Mouse (Mus musculus): ENCODE measurements around the gene Shc2. TPM values are rescaled to one million over a fixed set of nuclear protein-coding genes. Genes with fewer than 3 reads are reported as not detected.
A peak's percentile ranks its signal among the peaks of the same experiment; 100 is the strongest.

The Shc2 gene
- polyA plus RNA-seq, 1 experiment from 2014 or later, result 28.9 TPM

DNA sequence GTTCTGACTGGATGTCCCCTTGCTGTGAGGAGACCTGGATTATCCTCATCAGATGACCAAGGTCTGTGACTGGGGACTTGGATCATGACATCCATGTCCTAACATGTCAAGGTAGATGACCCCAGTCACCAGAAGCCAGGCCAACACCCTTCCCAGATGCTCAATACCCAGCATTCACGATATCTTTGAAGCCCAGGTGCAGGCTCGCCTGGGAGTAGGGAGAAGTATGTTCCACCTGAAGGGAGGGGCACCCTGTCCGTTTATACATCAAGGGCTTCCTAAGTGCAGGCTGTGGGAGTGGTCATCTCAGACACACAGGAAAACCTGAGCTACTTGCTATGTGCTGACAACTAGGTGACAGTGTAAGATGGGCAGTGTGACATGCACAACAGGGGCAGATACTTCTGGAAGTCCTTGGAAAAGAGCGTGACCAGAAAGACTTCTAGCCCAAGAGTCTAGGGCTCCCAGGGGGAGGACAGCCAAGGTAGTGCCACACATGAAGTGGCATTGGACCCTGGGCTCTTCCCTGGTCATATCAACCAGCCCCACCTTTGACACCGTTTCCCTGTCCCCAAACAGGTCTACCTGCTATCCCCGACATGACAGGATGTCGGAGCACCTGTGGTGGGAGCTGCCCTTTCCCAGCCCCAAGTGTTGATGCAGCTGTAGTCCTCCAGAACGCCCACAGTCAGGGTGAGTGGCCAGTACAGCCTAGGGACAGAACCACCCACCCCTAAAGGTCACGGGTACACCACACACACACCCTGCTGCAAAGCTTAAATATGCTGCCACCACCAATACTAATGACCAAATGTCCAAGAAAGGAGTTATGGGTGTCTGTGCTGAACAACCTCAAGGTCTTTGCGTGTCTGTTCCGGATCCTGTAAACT lies 43.1 kb upstream of the Shc2 start:
- Histone ChIP-seq H3K4me1 (peaks cover 28% of the 10 kb centered on the region), H3K27me3 (replicated peaks) (no peaks in the 10 kb centered on the region), H3K27ac (replicated peaks) (peak overlapping the region; percentile 88), H3K9me3 (replicated peaks) (no peaks in the 10 kb centered on the region), H3K36me3 (peaks cover 22% of the 10 kb centered on the region), H3K9ac (replicated peaks) (peak overlapping the region; percentile 44), H3K4me2 (peak overlapping the region; percentile 95), H3K4me3 (replicated peaks) (peak overlapping the region; percentile 81)
- ATAC-seq (ENCODE audit: low FRiP score), result peak; percentile 39
- WGBS, result 39% methylated on average over 11 of the region's 11 CpGs

DNA sequence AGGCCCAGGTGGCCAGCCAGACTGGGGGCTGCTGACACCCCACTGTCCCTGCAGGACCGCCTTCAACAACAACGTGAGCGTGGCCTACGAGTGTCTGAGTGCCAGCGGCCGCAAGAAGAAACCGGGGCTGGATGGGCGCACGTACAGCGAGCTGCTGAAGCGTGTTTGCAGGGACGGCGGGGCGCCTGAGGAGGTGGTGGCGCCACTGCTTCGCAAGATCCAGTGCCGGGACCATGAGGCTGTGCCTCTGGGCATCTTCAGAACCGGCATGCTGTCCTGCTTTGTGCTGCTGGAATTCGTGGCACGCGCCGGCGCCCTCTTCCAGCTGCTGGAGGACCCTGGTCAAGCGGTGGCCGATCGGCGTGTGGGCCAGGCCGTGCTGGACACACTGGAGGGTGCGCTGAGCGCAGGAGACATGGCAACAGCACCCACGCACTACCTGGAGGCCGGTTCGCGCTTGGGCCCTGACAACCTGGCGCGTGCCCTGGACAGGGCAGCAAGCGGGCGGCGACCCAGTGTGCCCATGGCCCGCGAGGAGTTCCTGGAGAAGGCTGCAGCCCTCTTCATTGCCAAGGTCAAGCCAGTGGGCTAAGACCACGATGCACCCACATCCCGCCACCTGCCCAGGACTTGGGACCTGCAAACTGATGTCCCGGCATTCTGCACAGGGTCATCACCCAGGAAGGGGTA lies 37.8 kb upstream of the Shc2 start:
- Histone ChIP-seq H3K4me2 (no peak overlapping the region), H3K4me1 (peaks cover 18% of the 10 kb centered on the region), H3K9me3 (replicated peaks) (no peaks in the 10 kb centered on the region), H3K9ac (replicated peaks) (no peak overlapping the region), H3K27me3 (replicated peaks) (no peaks in the 10 kb centered on the region), H3K4me3 (replicated peaks) (no peak overlapping the region), H3K27ac (replicated peaks) (no peak overlapping the region), H3K36me3 (peaks cover 28% of the 10 kb centered on the region)
- no peak for ATAC-seq (ENCODE audit: low FRiP score)
- WGBS, result 70% methylated on average over 44 of the region's 44 CpGs

DNA sequence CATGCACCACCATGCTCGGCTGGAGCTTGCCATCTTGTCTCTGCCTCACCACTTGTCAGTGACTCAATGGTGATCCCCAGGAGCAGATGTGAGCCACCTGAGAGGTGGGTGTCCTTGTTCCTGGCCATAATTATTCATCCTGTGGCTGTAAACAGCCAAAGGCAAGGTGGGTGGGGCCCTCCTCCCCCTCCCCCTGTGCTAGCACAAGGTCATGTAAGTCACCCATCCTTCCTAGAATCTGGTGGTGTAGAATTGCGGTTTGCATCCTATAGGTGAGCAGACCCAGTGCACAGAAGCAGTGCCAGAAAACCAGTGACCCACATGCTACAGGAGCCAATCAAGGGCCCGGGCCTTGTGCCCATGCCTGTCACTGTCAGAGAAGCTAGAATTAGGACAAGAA lies 35.3 kb upstream of the Shc2 start:
- 94% methylated on average over 3 of the region's 3 CpGs for WGBS
- Histone ChIP-seq H3K4me2 (no peak overlapping the region), H3K4me3 (replicated peaks) (no peak overlapping the region), H3K27ac (replicated peaks) (no peak overlapping the region), H3K36me3 (peaks cover 28% of the 10 kb centered on the region), H3K9ac (replicated peaks) (no peak overlapping the region), H3K4me1 (peaks cover 28% of the 10 kb centered on the region), H3K27me3 (replicated peaks) (no peaks in the 10 kb centered on the region), H3K9me3 (replicated peaks) (no peaks in the 10 kb centered on the region)
- ATAC-seq (ENCODE audit: low FRiP score), result no peak

DNA sequence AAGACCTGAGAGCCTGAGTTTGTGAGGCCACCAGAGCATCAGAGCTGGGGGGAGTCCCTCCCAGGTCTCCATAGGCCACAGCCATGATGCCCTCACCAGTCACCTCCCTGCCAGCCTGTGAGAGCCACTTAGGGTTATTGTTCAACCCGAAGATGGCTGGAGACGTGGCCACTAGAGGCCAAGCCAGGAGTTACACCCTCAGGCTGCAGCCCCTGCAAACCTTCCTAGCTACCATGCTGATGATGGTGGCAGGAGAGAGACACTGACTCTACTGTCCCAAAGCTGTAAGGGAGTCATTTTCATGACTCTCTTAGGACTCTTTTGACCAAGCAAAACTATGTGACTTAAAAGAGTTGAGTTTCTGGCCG lies 34.4 kb upstream of the Shc2 start:
- Histone ChIP-seq H3K27ac (replicated peaks) (no peak overlapping the region), H3K36me3 (peaks cover 28% of the 10 kb centered on the region), H3K4me2 (peak overlapping the region; percentile 5; the same call in 1 of the 2 replicates), H3K4me3 (replicated peaks) (no peak overlapping the region), H3K27me3 (replicated peaks) (no peaks in the 10 kb centered on the region), H3K9me3 (replicated peaks) (no peaks in the 10 kb centered on the region), H3K9ac (replicated peaks) (0 out of 2 replicates have a peak overlapping the region, but pooled peaks have one; percentile 14), H3K4me1 (peaks cover 33% of the 10 kb centered on the region)
- WGBS, result 49% methylated on average over 3 of the region's 3 CpGs
- no peak for ATAC-seq (ENCODE audit: low FRiP score)

DNA sequence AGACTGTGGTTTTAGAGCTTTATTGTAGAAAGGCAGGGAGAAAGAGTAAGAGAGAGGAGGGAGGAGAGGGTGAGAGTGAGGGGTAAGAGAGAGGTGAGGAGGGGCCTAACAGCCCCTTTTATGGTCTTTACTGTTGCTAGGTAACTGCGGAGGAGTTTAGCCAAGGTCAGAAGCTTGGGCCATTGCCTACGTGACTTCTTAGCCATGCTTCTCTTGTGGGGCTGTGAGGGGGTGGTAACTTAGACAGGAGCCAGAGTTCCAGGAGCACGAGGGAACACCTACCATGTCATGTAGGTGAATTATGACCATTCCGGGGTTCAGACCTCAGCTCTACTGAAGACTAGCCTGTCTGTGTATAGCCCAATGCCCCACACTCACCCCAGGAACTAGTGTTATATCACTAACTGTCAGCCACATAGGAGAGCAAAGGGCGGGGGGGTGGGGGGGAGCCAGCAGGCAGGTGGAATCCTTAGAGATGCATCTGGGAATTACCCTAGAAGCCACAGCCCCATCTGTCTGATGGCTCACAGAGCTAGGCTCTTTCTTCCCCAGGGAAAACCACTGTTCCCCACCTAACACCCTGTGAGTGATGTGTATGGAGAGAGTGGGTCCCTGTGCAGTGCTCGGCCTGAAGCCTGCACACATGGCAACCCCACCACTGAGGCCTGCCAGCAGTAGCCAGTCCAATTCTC lies 33.8 kb upstream of the Shc2 start:
- H3K9me3 ChIP-seq (replicated peaks), result no peaks in the 10 kb centered on the region
- no peak overlapping the region for H3K27ac ChIP-seq (replicated peaks)
- peaks cover 25% of the 10 kb centered on the region for H3K36me3 ChIP-seq
- peak overlapping the region; percentile 95 for H3K4me2 ChIP-seq
- peak overlapping the region; percentile 76; the same call in 1 of the 2 replicates for H3K9ac ChIP-seq (replicated peaks)
- peaks cover 33% of the 10 kb centered on the region for H3K4me1 ChIP-seq
- peak overlapping the region; percentile 61; the same call in 1 of the 2 replicates for H3K4me3 ChIP-seq (replicated peaks)
- ATAC-seq (ENCODE audit: low FRiP score), result no peak
- 29% methylated on average over 6 of the region's 6 CpGs for WGBS
- H3K27me3 ChIP-seq (replicated peaks), result no peaks in the 10 kb centered on the region

DNA sequence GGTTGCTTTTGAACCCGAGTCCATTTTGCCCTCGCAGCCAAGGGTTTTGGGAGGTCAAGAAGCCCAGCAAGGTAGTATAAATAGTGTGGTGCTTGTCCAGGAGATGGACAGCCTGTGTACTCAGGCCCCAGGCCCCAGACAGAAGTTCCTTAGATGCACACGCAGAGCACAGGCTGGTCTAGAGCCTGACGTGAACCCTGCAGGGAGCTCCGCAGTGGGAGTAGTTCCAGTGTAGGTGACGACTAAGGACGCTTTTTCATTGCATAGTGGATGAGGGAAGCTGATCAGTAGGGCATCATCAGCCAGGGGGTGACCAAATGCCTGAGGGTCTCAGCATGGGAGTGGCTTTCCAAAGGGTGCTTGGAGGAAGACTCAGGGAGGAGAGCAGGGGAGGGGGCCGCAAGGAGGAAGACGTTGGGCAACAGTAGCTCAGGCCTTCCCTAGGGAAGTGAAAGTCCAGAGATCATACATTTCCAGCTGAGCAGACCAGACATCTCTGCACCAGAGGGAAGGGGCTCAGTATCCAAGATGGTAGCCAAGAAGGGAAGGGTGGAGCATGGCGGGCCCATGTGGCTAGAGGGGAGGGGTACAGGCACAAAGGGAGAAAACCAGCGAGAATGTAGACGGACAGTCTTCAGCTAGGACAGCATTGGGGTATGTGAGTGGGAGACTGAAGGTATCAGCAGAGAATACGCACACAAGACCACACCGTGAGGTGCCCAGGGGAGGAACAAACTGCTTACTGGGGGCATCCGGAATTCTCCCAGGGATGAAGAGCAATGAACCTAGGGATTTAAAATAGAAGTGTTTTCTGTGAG lies 32.6 kb upstream of the Shc2 start:
- WGBS, result 22% methylated on average over 15 of the region's 15 CpGs
- no peaks in the 10 kb centered on the region for H3K27me3 ChIP-seq (replicated peaks)
- peak overlapping the region; percentile 76 for H3K9ac ChIP-seq (replicated peaks)
- peak; percentile 15 for ATAC-seq (ENCODE audit: low FRiP score)
- peak overlapping the region; percentile 95 for H3K4me2 ChIP-seq
- H3K9me3 ChIP-seq (replicated peaks), result no peaks in the 10 kb centered on the region
- peak overlapping the region; percentile 61 for H3K4me3 ChIP-seq (replicated peaks)
- peaks cover 12% of the 10 kb centered on the region for H3K36me3 ChIP-seq
- peaks cover 33% of the 10 kb centered on the region for H3K4me1 ChIP-seq
- H3K27ac ChIP-seq (replicated peaks), result peak overlapping the region; percentile 94

DNA sequence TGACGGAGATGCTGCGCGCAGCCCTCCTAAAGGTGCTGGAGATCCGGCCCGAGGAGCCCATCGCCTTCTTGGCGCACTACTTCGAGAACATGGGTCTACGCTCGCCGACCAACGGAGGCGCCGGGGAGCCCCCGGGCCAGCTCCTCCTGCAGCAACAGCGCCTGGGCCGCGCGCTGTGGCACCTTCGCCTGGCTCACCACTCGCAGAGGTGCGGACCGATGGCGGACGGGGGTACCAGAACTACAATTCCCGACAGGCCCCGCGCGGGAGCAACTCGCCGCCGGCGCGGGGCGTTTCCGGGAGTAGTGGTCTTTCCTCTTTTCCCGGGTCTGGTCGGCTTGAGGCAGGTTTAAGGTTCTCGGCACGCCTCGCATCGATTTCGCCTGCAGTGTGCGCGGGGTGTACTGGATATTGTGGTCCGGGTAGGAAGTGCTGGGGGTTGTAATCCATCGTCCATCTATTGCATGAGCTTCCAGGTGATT lies 31.9 kb upstream of the Shc2 start:
- peak; percentile 68 for ATAC-seq (ENCODE audit: low FRiP score)
- Histone ChIP-seq H3K4me3 (replicated peaks) (peak overlapping the region; percentile 61), H3K4me1 (peaks cover 33% of the 10 kb centered on the region), H3K9ac (replicated peaks) (peak overlapping the region; percentile 76), H3K9me3 (replicated peaks) (no peaks in the 10 kb centered on the region), H3K4me2 (peak overlapping the region; percentile 95), H3K27me3 (replicated peaks) (no peaks in the 10 kb centered on the region), H3K27ac (replicated peaks) (peak overlapping the region; percentile 94), H3K36me3 (peaks cover 11% of the 10 kb centered on the region; the same call in 1 of the 2 replicates)
- WGBS, result 0% methylated on average over 47 of the region's 47 CpGs

DNA sequence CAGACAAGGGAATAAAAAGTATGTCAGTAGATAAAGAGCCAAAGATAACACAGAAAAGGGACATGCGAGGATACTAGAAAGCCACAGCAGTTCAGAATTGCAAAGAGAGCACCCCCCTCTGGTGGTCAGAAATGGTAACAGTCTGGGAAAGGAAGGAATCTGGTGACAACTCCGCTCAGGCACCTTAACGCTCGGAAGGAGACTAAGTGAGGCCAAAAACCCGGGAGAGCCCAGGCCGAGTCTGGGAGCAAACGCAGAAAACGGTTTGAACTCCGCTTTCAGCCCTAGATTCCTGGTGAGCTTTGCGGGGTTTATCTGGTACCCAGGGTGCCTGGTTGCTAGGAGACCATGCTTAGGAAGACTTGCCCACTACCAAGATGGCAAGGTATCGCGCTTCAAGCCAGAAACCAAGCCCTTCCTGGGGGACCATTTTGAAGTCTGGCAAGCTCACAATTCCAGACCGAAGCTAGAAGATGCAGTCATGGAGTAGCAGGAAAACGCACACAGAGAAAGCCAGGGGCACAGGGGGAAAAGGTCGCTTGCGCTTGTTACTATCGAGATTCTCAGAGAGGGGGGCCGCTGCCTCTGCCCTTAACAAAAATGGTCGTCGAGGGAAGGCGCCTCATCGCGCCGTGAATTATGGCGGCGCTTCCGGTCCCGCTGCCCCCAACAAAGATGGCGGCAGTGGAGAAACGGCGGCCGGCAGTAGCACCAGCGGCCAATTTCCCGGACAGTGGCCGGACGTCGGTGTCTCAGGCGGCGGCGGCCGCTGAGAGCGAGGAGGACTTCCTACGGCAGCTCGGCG lies 31.3 kb upstream of the Shc2 start, which contains the start of gene Tpgs1:
Gene Tpgs1, plus strand, starts transcription at position 599 of the 805 bp plus-strand sequence.
- peak within 1 kb of the TSS; percentile 61 for H3K4me3 ChIP-seq (replicated peaks)
- ATAC-seq (ENCODE audit: low FRiP score), result peak; percentile 87
- WGBS, result under 1% methylated on average over 45 of the region's 45 CpGs
- H3K9ac ChIP-seq (replicated peaks), result peak within 1 kb of the TSS; percentile 76
- H3K27me3 ChIP-seq (replicated peaks), result no peaks in the 10 kb centered on the region
- H3K4me1 ChIP-seq, result peaks cover 37% of the 10 kb centered on the region
- no peaks in the 10 kb centered on the region for H3K9me3 ChIP-seq (replicated peaks)
- H3K36me3 ChIP-seq, result peaks cover 11% of the 10 kb centered on the region; the same call in 1 of the 2 replicates
- H3K4me2 ChIP-seq, result peak within 1 kb of the TSS; percentile 95
- H3K27ac ChIP-seq (replicated peaks), result peak within 1 kb of the TSS; percentile 94

DNA sequence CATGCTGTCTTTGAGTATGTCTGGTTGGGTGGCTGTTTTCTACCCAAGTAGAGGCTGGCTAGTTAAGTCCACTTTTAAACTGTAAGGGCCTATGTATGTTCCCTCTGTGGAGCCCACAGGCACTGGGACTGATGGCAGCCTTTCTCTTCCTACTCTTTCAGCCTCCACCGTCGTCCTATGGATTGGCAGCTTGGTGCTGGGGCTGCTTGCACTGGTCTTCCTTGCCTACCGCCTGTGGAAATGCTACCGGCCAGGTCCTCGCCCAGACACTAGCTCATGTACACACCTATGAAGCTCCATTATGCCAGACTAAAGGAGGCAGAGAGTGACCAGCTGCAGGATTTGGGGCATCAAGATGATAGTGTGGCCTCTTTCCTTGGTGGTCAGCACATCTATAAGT lies 30.4 kb upstream of the Shc2 start:
- Histone ChIP-seq H3K27me3 (replicated peaks) (no peaks in the 10 kb centered on the region), H3K4me3 (replicated peaks) (peak overlapping the region; percentile 61), H3K4me2 (peak overlapping the region; percentile 95), H3K4me1 (peaks cover 40% of the 10 kb centered on the region), H3K9me3 (replicated peaks) (no peaks in the 10 kb centered on the region), H3K36me3 (peaks cover 5% of the 10 kb centered on the region; the same call in 1 of the 2 replicates), H3K9ac (replicated peaks) (peak overlapping the region; percentile 76; the same call in 1 of the 2 replicates), H3K27ac (replicated peaks) (peak overlapping the region; percentile 94)
- ATAC-seq (ENCODE audit: low FRiP score), result no peak
- WGBS, result 73% methylated on average over 5 of the region's 5 CpGs

DNA sequence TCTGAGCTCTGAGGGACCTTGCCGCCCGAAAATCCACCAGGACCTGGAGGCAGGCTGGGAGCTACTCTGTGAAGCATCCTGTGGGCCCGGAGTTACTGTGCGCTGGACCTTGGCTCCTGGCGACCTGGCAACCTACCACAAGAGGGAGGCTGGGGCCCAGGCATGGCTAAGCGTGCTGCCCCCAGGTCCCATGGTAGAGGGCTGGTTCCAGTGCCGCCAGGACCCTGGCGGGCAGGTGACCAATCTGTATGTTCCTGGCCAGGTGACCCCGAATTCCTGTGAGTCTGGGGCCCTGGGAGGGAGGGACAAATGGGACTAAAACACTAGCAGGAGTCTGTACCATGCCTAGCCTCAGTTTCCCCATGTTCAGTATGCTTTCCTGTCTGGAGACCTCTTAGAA lies 28.8 kb upstream of the Shc2 start:
- H3K4me3 ChIP-seq (replicated peaks), result no peak overlapping the region
- WGBS, result 66% methylated on average over 9 of the region's 9 CpGs
- H3K4me2 ChIP-seq, result no peak overlapping the region
- peaks cover 32% of the 10 kb centered on the region for H3K4me1 ChIP-seq
- H3K9me3 ChIP-seq (replicated peaks), result no peaks in the 10 kb centered on the region
- no peaks in the 10 kb centered on the region for H3K36me3 ChIP-seq
- H3K9ac ChIP-seq (replicated peaks), result no peak overlapping the region
- no peaks in the 10 kb centered on the region for H3K27me3 ChIP-seq (replicated peaks)
- no peak overlapping the region for H3K27ac ChIP-seq (replicated peaks)
- ATAC-seq (ENCODE audit: low FRiP score), result no peak
